Mouse (Mus musculus) left cerebral cortex, adult 9 months (tissue): ENCODE measurements around the gene 9130230L23Rik.
"Not testable (repeated sequence)": the region's sequence is repeated elsewhere in the genome, so short reads cannot be mapped to it uniquely, and the experiment has no call there.

ENCODE experiments used
- DNase-seq, 2 experiments: peaks; one replicate each; pipeline ENCODE4 v3.0.0; 2022; ENCODE audit warnings: low spot score in 2 of 2

9130230L23Rik gene

GRCm38 (mm10) chr5:66005041-66005678 is 1.1 kb upstream of the 9130230L23Rik start:
- DNase-seq = no peak

- DNase-seq = no peak
Measured at GRCm38 (mm10) chr5:66001232-66001631, 2.9 kb downstream of the 9130230L23Rik start.

- no peak for DNase-seq
Measured at GRCm38 (mm10) chr5:66000567-66001125, 3.4 kb downstream of the 9130230L23Rik start.

- DNase-seq = no peak
Measured at GRCm38 (mm10) chr5:66000074-66000473, 4.0 kb downstream of the 9130230L23Rik start.

GRCm38 (mm10) chr5:65999106-65999505 is 5.0 kb downstream of the 9130230L23Rik start:
- no peak for DNase-seq

- DNase-seq = no peak
Measured at GRCm38 (mm10) chr5:65997813-65998212, 6.3 kb downstream of the 9130230L23Rik start.

GRCm38 (mm10) chr5:65994643-65995042 is 9.4 kb downstream of the 9130230L23Rik start:
- no peak for DNase-seq

- DNase-seq = no peak
Measured at GRCm38 (mm10) chr5:65991191-65991590, 12.9 kb downstream of the 9130230L23Rik start.

GRCm38 (mm10) chr5:65987004-65987403 is 17.1 kb downstream of the 9130230L23Rik start:
- not testable (repeated sequence) for DNase-seq

GRCm38 (mm10) chr5:65986426-65986825 is 17.7 kb downstream of the 9130230L23Rik start:
- no peak for DNase-seq

GRCm38 (mm10) chr5:65975731-65976130 is 28.4 kb downstream of the 9130230L23Rik start:
- DNase-seq = no peak

GRCm38 (mm10) chr5:65973189-65973588 is 30.9 kb downstream of the 9130230L23Rik start:
- no peak for DNase-seq

- DNase-seq = no peak
Measured at GRCm38 (mm10) chr5:65968004-65968403, 36.1 kb downstream of the 9130230L23Rik start.

GRCm38 (mm10) chr5:65967091-65967490 is 37.0 kb downstream of the 9130230L23Rik start:
- DNase-seq = no peak

GRCm38 (mm10) chr5:65965771-65966279 is 38.3 kb downstream of the 9130230L23Rik start:
- peak in 1 of 2 experiments; percentile 14 for DNase-seq

GRCm38 (mm10) chr5:65963291-65963690 is 40.8 kb downstream of the 9130230L23Rik start:
- DNase-seq = no peak

- DNase-seq = no peak
Measured at GRCm38 (mm10) chr5:65960597-65960950, 43.5 kb downstream of the 9130230L23Rik start.

- no peak for DNase-seq
Measured at GRCm38 (mm10) chr5:65959893-65960596, 44.0 kb downstream of the 9130230L23Rik start.

GRCm38 (mm10) chr5:65958597-65958996 is 45.5 kb downstream of the 9130230L23Rik start:
- no peak for DNase-seq

- no peak for DNase-seq
Measured at GRCm38 (mm10) chr5:65956144-65957008, 47.7 kb downstream of the 9130230L23Rik start.

GRCm38 (mm10) chr5:65955343-65956143 is 48.5 kb downstream of the 9130230L23Rik start:
- DNase-seq = peak; percentile 44 to 82
